14 mouse cellular contexts compared by ENCODE assay signal in the genomic region with DNA sequence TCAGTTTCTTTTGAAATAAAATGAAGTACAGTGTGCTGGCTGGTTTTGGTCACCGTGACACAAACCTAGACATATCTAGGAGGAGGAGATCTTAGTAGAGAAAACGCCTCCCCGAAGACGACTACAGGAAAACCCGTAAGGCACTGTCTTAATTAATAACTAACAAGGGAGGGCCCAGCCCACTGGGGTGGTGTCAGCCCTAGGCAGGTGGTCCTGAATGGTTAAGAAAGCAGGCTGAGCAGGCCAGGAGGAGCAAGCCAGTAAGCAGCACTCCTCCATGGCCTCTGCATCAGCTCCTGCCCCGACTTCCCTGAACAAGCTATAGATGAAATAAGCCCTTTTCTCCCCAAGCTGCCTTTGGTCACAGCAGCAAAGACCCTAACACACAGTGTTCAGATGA. TPM values are rescaled to one million over a fixed set of nuclear protein-coding genes. Genes with fewer than 3 reads are reported as not detected.
DNase-seq lines count a peak whose midpoint lies in the region; ATAC-seq lines count a peak whose summit lies in the region.
"Had no signal": no experiment of that assay in that cellular context is flagged by ENCODE, and none has a peak within 500 bp of the region (broad histone marks: within the 10 kb centered on the region; RNA-seq: fewer than 3 reads in every experiment).

No protein-coding gene starts in this region.

- no peaks in the 10 kb centered on the region for H3K27me3 ChIP-seq in heart, embryonic 11.5 days (ENCODE audit: control insufficient read depth, insufficient read depth, low read length)
- no peaks in the 10 kb centered on the region for H3K27me3 ChIP-seq in embryonic facial prominence, embryonic 10.5 days (replicated peaks; ENCODE audit: low read depth, poor library complexity, severe bottlenecking)
- no peaks in the 10 kb centered on the region for H3K27me3 ChIP-seq in hindbrain, embryonic 15.5 days
- H3K27me3 ChIP-seq in midbrain, embryonic 12.5 days: no peaks in the 10 kb centered on the region

- intact Hi-C loops in heart, postnatal 25 days (cut with DNase I): no loop called here
- intact Hi-C loops in left cerebral cortex, postnatal 36 days (cut with DNase I): no loop called here
- intact Hi-C loops in left cerebral cortex, postnatal 4 days (cut with DNase I): no loop called here

- peaks cover 14% of the 10 kb centered on the region for H3K36me3 ChIP-seq in heart, embryonic 11.5 days (ENCODE audit: control insufficient read depth, insufficient read depth, low read length)
- H3K36me3 ChIP-seq in embryonic facial prominence, embryonic 10.5 days (replicated peaks): peaks cover 70% of the 10 kb centered on the region
- peaks cover 36% of the 10 kb centered on the region for H3K36me3 ChIP-seq in hindbrain, embryonic 15.5 days
- peaks cover 45% of the 10 kb centered on the region for H3K36me3 ChIP-seq in midbrain, embryonic 12.5 days

- no peaks in the 10 kb centered on the region for H3K9me3 ChIP-seq in heart, embryonic 11.5 days (replicated peaks; ENCODE audit: control insufficient read depth, low read length)
- no peaks in the 10 kb centered on the region for H3K9me3 ChIP-seq in embryonic facial prominence, embryonic 10.5 days
- H3K9me3 ChIP-seq in hindbrain, embryonic 15.5 days: no peaks in the 10 kb centered on the region
- H3K9me3 ChIP-seq in midbrain, embryonic 12.5 days: no peaks in the 10 kb centered on the region

- H3K4me3 ChIP-seq in heart, embryonic 11.5 days (ENCODE audit: low read depth, low read length): no peak overlapping the region
- H3K4me3 ChIP-seq in embryonic facial prominence, embryonic 10.5 days: no peak overlapping the region
- H3K4me3 ChIP-seq in hindbrain, embryonic 15.5 days: no peak overlapping the region
- no peak overlapping the region for H3K4me3 ChIP-seq in midbrain, embryonic 12.5 days

- DNase-seq in heart, postnatal 25 days (ENCODE audit: low spot score): no peak
- no peak for DNase-seq in embryonic facial prominence, embryonic 10.5 days (ENCODE audit: low spot score)
- no peak for DNase-seq in cerebellum, adult 18-20 months
- DNase-seq in left cerebral cortex, postnatal 36 days (ENCODE audit: low spot score in 2 of 2): no peak
- no peak for DNase-seq in left cerebral cortex, postnatal 4 days
- DNase-seq: cerebellum, adult 9-10 months; embryo, embryonic 11 days; gastrocnemius, postnatal 10 days; heart, postnatal 14 days; kidney, adult 8-10 months; right cerebral cortex, postnatal 14 days had no signal

- H3K4me1 ChIP-seq in heart, embryonic 11.5 days (ENCODE audit: control insufficient read depth, insufficient read depth, low read length): peaks cover 7% of the 10 kb centered on the region; the same call in 1 of the 2 replicates
- H3K4me1 ChIP-seq in embryonic facial prominence, embryonic 10.5 days: peaks cover 16% of the 10 kb centered on the region
- peaks cover 13% of the 10 kb centered on the region for H3K4me1 ChIP-seq in hindbrain, embryonic 15.5 days (replicated peaks)
- H3K4me1 ChIP-seq in midbrain, embryonic 12.5 days: peaks cover 19% of the 10 kb centered on the region

- H3K27ac ChIP-seq in heart, embryonic 11.5 days (ENCODE audit: low read depth, low read length): peak overlapping the region; percentile 74
- H3K27ac ChIP-seq in embryonic facial prominence, embryonic 10.5 days (replicated peaks): 0 out of 2 replicates have a peak overlapping the region, but pooled peaks have one; percentile 35
- H3K27ac ChIP-seq in hindbrain, embryonic 15.5 days (replicated peaks): peak overlapping the region; percentile 79
- peak overlapping the region; percentile 70 for H3K27ac ChIP-seq in midbrain, embryonic 12.5 days (replicated peaks)

- no peak for ATAC-seq in heart, embryonic 11.5 days (replicated peaks; ENCODE audit: insufficient number of reproducible peaks, low FRiP score, low TSS enrichment)
- 0 out of 2 replicates have a peak, but pooled peaks have one; percentile 59 for ATAC-seq in hindbrain, embryonic 15.5 days (ENCODE audit: low FRiP score, low read depth)
- ATAC-seq in midbrain, embryonic 12.5 days (ENCODE audit: low FRiP score, low read depth): peak; percentile 21; the same call in 1 of the 2 replicates

- WGBS in heart, embryonic 11.5 days (ENCODE audit: insufficient replicate concordance): 69% methylated on average over 6 of the region's 6 CpGs
- 73% methylated on average over 6 of the region's 6 CpGs for WGBS in embryonic facial prominence, embryonic 10.5 days
- 56% methylated on average over 6 of the region's 6 CpGs for WGBS in hindbrain, embryonic 15.5 days
- WGBS in midbrain, embryonic 12.5 days: 62% methylated on average over 6 of the region's 6 CpGs

- H3K9ac ChIP-seq in heart, embryonic 11.5 days (ENCODE audit: low read depth, low read length): no peak overlapping the region
- no peak overlapping the region for H3K9ac ChIP-seq in hindbrain, embryonic 15.5 days
- peak overlapping the region; percentile 34; the same call in 1 of the 2 replicates for H3K9ac ChIP-seq in midbrain, embryonic 12.5 days (replicated peaks)

- no peak overlapping the region for H3K4me2 ChIP-seq in heart, embryonic 11.5 days
- peak overlapping the region; percentile 48; the same call in 1 of the 2 replicates for H3K4me2 ChIP-seq in hindbrain, embryonic 15.5 days
- peak overlapping the region; percentile 54 for H3K4me2 ChIP-seq in midbrain, embryonic 12.5 days (replicated peaks)

RNA-seq across cellular contexts. Expression of a gene that starts 16.8 kb away (rescaled TPM):
- 22.7 and 27.4 TPM in 2 replicates for polyA plus RNA-seq in heart, embryonic 11.5 days (2014; fragmentation: Nextera tagmentation; extraction: Ambion mirVana)
- 10 to 100 TPM; 16.7 to 20.4 TPM for total RNA-seq in heart, postnatal 25 days (2021)
- 29.8 and 30.1 TPM in 2 replicates for polyA plus RNA-seq in embryonic facial prominence, embryonic 10.5 days (2016; fragmentation: Nextera tagmentation; extraction: Ambion mirVana)
- 27.3 and 28.4 TPM in 2 replicates for polyA plus RNA-seq in hindbrain, embryonic 15.5 days (2015; fragmentation: Nextera tagmentation; extraction: Ambion mirVana)
- 37.4 and 38.6 TPM in 2 replicates for polyA plus RNA-seq in midbrain, embryonic 12.5 days (2016; fragmentation: Nextera tagmentation; extraction: Ambion mirVana)
- total RNA-seq in left cerebral cortex, postnatal 36 days (2021): 10 to 100 TPM; 43.9 to 48.7 TPM
- 10 to 100 TPM; 36.4 to 37.2 TPM for total RNA-seq in left cerebral cortex, postnatal 4 days (2021)

RNA-seq across cellular contexts. Expression of a gene that starts 56.3 kb away (rescaled TPM):
- polyA plus RNA-seq in heart, embryonic 11.5 days (2014; fragmentation: Nextera tagmentation; extraction: Ambion mirVana): 35.3 and 44.8 TPM in 2 replicates
- 10 to 100 TPM; 24.3 to 24.7 TPM for total RNA-seq in heart, postnatal 25 days (2021)
- polyA plus RNA-seq in embryonic facial prominence, embryonic 10.5 days (2016; fragmentation: Nextera tagmentation; extraction: Ambion mirVana): 58.3 and 59.8 TPM in 2 replicates
- polyA plus RNA-seq in hindbrain, embryonic 15.5 days (2015; fragmentation: Nextera tagmentation; extraction: Ambion mirVana): 30.2 and 31.4 TPM in 2 replicates
- 48.6 and 52.3 TPM in 2 replicates for polyA plus RNA-seq in midbrain, embryonic 12.5 days (2016; fragmentation: Nextera tagmentation; extraction: Ambion mirVana)
- total RNA-seq in left cerebral cortex, postnatal 36 days (2021): 10 to 100 TPM; 69.8 to 70.9 TPM
- total RNA-seq in left cerebral cortex, postnatal 4 days (2021): 10 to 100 TPM; 75.3 to 75.5 TPM
